Mouse (Mus musculus) olfactory bulb, adult 2 months (tissue): ENCODE data around the gene Ssbp1.

Source experiments
- CTCF ChIP-seq: fragments of 200-500 bp; IDR thresholded peaks from 2 replicates; pipeline ENCODE4 v1.5.1; 2012; ENCODE audit warnings: low read depth, mild to moderate bottlenecking, low read length, moderate library complexity; ENCODE audit not compliant: insufficient read depth
- POLR2A ChIP-seq: fragments of 200-500 bp; IDR thresholded peaks from 2 replicates; pipeline ENCODE4 v1.6.1; 2012; ENCODE audit warnings: mild to moderate bottlenecking, low read depth, low read length, moderate library complexity; ENCODE audit not compliant: insufficient read depth

GRCm38 (mm10) chr6:40423013-40423412 is 48.1 kb upstream of the Ssbp1 start:
- TF ChIP-seq CTCF (no peak), POLR2A (no peak)
